Comparison of ENCODE assay signal across 8 mouse cellular contexts in genomic region chr9:69517387-69518035, GRCm38 (mm10).
A peak's percentile ranks its signal among the peaks of the same experiment; 100 is the strongest.
DNase-seq lines count a peak whose midpoint lies in the region; ATAC-seq lines count a peak whose summit lies in the region.

No protein-coding gene starts in this region.

- peak; percentile 82 to 84 for DNase-seq in cerebellum, postnatal 10 days
- no peak for DNase-seq in cerebellum, adult 11-12 months
- DNase-seq in embryonic facial prominence, embryonic 14.5 days (ENCODE audit: low spot score) = peak; percentile 80
- DNase-seq in kidney, postnatal 14 days = peak; percentile 57
- DNase-seq in right cerebral cortex, postnatal 10 days (ENCODE audit: low spot score in 2 of 2) = peak; percentile 87 to 91
- DNase-seq in adipocyte (ENCODE audit: low spot score) = no peak
- no peak for DNase-seq in adrenal gland, adult (ENCODE audit: inconsistent age in 2 of 2, low spot score in 1 of 2)

- H3K4me2 ChIP-seq in embryonic facial prominence, embryonic 14.5 days (ENCODE audit: low read depth, low read length) = peak overlapping the region; percentile 27; the same call in 1 of the 2 replicates
- peak overlapping the region; percentile 39 for H3K4me2 ChIP-seq in limb, embryonic 13.5 days (replicated peaks)

- no peak overlapping the region for H3K4me3 ChIP-seq in embryonic facial prominence, embryonic 14.5 days (ENCODE audit: low read depth, low read length)
- H3K4me3 ChIP-seq in limb, embryonic 13.5 days = no peak overlapping the region

- H3K4me1 ChIP-seq in embryonic facial prominence, embryonic 14.5 days (ENCODE audit: control insufficient read depth, insufficient read depth, low read length) = 0 out of 2 replicates have a peak, but pooled peaks cover 3% of the 10 kb centered on the region
- H3K4me1 ChIP-seq in limb, embryonic 13.5 days = peaks cover 12% of the 10 kb centered on the region

- H3K27me3 ChIP-seq in embryonic facial prominence, embryonic 14.5 days (replicated peaks; ENCODE audit: control insufficient read depth, insufficient read depth, low read length) = no peaks in the 10 kb centered on the region
- no peaks in the 10 kb centered on the region for H3K27me3 ChIP-seq in limb, embryonic 13.5 days

- H3K36me3 ChIP-seq in embryonic facial prominence, embryonic 14.5 days (ENCODE audit: control insufficient read depth, insufficient read depth, low read length) = no peaks in the 10 kb centered on the region
- H3K36me3 ChIP-seq in limb, embryonic 13.5 days = no peaks in the 10 kb centered on the region

- no peaks in the 10 kb centered on the region for H3K9me3 ChIP-seq in embryonic facial prominence, embryonic 14.5 days (ENCODE audit: control insufficient read depth, low read length)
- no peaks in the 10 kb centered on the region for H3K9me3 ChIP-seq in limb, embryonic 13.5 days

- WGBS in embryonic facial prominence, embryonic 14.5 days = 40% methylated on average over 20 of the region's 20 CpGs
- 42% methylated on average over 20 of the region's 20 CpGs for WGBS in limb, embryonic 13.5 days

- peak; percentile 71 for ATAC-seq in embryonic facial prominence, embryonic 14.5 days (ENCODE audit: low read depth)
- ATAC-seq in limb, embryonic 13.5 days (ENCODE audit: low FRiP score, low read depth) = no peak

- H3K27ac ChIP-seq in embryonic facial prominence, embryonic 14.5 days (replicated peaks; ENCODE audit: low read depth, low read length) = peak overlapping the region; percentile 28
- 0 out of 2 replicates have a peak overlapping the region, but pooled peaks have one; percentile 28 for H3K27ac ChIP-seq in limb, embryonic 13.5 days

- H3K9ac ChIP-seq in embryonic facial prominence, embryonic 14.5 days (ENCODE audit: low read depth, low read length) = no peak overlapping the region
- 0 out of 2 replicates have a peak overlapping the region, but pooled peaks have one; percentile 43 for H3K9ac ChIP-seq in limb, embryonic 13.5 days

Comparison
In these comparisons a context has a peak if more than half of its experiments do, and no peak if none do; other contexts are left out.
1. DNase-seq: peak in cerebellum, postnatal 10 days (2 of 2), embryonic facial prominence, embryonic 14.5 days (single experiment), kidney, postnatal 14 days (single experiment) and right cerebral cortex, postnatal 10 days (2 of 2); none in cerebellum, adult 11-12 months (single experiment), adipocyte (single experiment) and adrenal gland, adult (0 of 2).